Mouse (Mus musculus): Measurements from ENCODE around the gene Zfp870.

DNA sequence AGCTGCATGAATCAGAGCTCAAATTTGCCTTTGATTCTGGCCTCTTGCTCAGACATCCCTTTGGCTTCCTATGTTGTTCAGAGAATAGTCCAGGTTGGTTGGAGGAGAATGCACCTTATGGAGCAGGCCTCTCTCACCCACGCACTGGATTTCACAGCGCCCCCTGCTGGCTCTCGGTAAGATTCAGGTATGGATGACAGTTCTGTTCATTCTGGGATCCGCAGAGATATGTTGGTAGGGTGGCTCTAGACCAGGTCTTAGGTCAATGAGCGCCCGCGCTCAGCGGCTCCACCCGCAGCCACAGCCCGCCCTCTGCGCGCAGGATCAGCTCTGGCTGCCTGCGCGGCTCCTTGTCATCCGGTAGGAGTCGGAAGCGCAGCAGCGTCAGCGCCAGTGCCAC is 13.8 kb upstream of the Zfp870 start:
- TF ChIP-seq GATA1 (IDR thresholded peaks at IDR 0.05; ENCODE audit: borderline replicate concordance, low read length) (no peak), FLI1 (IDR thresholded peaks at IDR 0.05; ENCODE audit: low read length) (no peak)

All from megakaryocyte, embryonic 14.5 days (primary cell).